Mouse (Mus musculus) liver, embryonic 14.5 days (tissue): Measurements from ENCODE around the gene Ang. TPM values are rescaled to one million over a fixed set of nuclear protein-coding genes. Genes with fewer than 3 reads are reported as not detected.
A peak's percentile ranks its signal among the peaks of the same experiment; 100 is the strongest.
"Not testable (repeated sequence)": the region's sequence is repeated elsewhere in the genome, so short reads cannot be mapped to it uniquely, and the experiment has no call there.

Experiments
- ATAC-seq: fragments of 200-750 bp; cut with Nextera tagmentation; 2 replicates; pipeline ENCODE4 v1.8.0; 2017; ENCODE audit warnings: moderate number of reproducible peaks, mild to moderate bottlenecking, moderate library complexity; ENCODE audit not compliant: insufficient read depth
- DNase-seq, 3 experiments: peaks; one replicate each; pipeline ENCODE4 v3.0.0-alpha.2; 2012 to 2013; ENCODE audit warnings: low read depth in 3 of 3, low spot score in 3 of 3
- H3K27ac ChIP-seq: fragments of 300-500 bp; sonication (generic); 2 replicates; pipeline ENCODE4 v1.5.1; 2014; ENCODE audit warnings: moderate library complexity, mild to moderate bottlenecking, control low read depth, inconsistent platforms
- H3K27me3 ChIP-seq: fragments of 300-500 bp; sonication (generic); 2 replicates; pipeline ENCODE4 v1.6.1; 2014; ENCODE audit warnings: mild to moderate bottlenecking, low read length, moderate library complexity; ENCODE audit not compliant: control insufficient read depth, insufficient read depth
- H3K36me3 ChIP-seq: fragments of 300-500 bp; sonication (generic); replicated peaks from 2 replicates; pipeline ENCODE4 v1.6.1; 2014; ENCODE audit warnings: low read depth; ENCODE audit not compliant: control insufficient read depth, insufficient read depth
- H3K4me1 ChIP-seq, 2 experiments: fragments of 200-500 bp in 1 of 2; fragments of 300-500 bp in 1 of 2; sonication (generic) in 1 of 2; replicated peaks; 2 replicates each; pipeline ENCODE4 v1.6.1; 2012 to 2014; ENCODE audit warnings: antibody characterized with exemption in 1 of 2, inconsistent platforms in 1 of 2, low read length in 1 of 2; ENCODE audit not compliant: control insufficient read depth in 2 of 2, insufficient read depth in 2 of 2
- H3K4me2 ChIP-seq: fragments of 300-500 bp; sonication (generic); 2 replicates; pipeline ENCODE4 v1.6.1; 2014; ENCODE audit warnings: low read depth, mild to moderate bottlenecking, control low read depth, moderate library complexity
- H3K4me3 ChIP-seq, 2 experiments: fragments of 200-500 bp in 1 of 2; fragments of 300-500 bp in 1 of 2; sonication (generic) in 1 of 2; 2 replicates each; pipeline ENCODE4 v1.5.1; 2012 to 2014; ENCODE audit warnings: low read depth in 2 of 2, low read length in 2 of 2, mild to moderate bottlenecking in 2 of 2, control low read depth in 1 of 2, inconsistent platforms in 1 of 2, moderate library complexity in 1 of 2; ENCODE audit not compliant: insufficient read depth in 1 of 2
- H3K9ac ChIP-seq: fragments of 300-500 bp; sonication (generic); replicated peaks from 2 replicates; pipeline ENCODE4 v1.6.1; 2014; ENCODE audit warnings: mild to moderate bottlenecking, control low read depth, moderate library complexity
- H3K9me3 ChIP-seq: fragments of 300-500 bp; sonication (generic); 2 replicates; pipeline ENCODE4 v1.6.1; 2016; ENCODE audit warnings: low read length, mixed read lengths; ENCODE audit not compliant: control insufficient read depth
- CTCF ChIP-seq: IDR thresholded peaks from 2 replicates; pipeline ENCODE4 v1.5.1; 2016; ENCODE audit warnings: antibody characterized with exemption, low read depth, control low read depth
- EP300 ChIP-seq: IDR thresholded peaks from 2 replicates; pipeline ENCODE4 v1.6.1; 2016; ENCODE audit warnings: antibody characterized with exemption, low read depth
- WGBS: fragments of 180-500 bp; shearing (Covaris S2); extraction: QIAGEN DNeasy Blood & Tissue Kit; methylation state at CpG from one replicate; pipeline ENCODE4 v1.1.7; 2014; ENCODE audit not compliant: insufficient replicate concordance; 5-methylcytosine and 5-hydroxymethylcytosine counted together
- polyA plus RNA-seq, 2 experiments: library from polyadenylated mRNA; depleted of rRNA in 1 of 2; stranded (reverse) in 1 of 2; unstranded in 1 of 2; fragments of >200 nt; fragmentation: Nextera tagmentation in 1 of 2; extraction: Ambion mirVana in 1 of 2; gene quantifications; 2 replicates each; pipeline versions ENCODE4 v1.2.1 to v1.2.3; 2012 to 2014

Ang gene
- polyA plus RNA-seq, 2 experiments: 3.4 to 5.4 TPM

DNA sequence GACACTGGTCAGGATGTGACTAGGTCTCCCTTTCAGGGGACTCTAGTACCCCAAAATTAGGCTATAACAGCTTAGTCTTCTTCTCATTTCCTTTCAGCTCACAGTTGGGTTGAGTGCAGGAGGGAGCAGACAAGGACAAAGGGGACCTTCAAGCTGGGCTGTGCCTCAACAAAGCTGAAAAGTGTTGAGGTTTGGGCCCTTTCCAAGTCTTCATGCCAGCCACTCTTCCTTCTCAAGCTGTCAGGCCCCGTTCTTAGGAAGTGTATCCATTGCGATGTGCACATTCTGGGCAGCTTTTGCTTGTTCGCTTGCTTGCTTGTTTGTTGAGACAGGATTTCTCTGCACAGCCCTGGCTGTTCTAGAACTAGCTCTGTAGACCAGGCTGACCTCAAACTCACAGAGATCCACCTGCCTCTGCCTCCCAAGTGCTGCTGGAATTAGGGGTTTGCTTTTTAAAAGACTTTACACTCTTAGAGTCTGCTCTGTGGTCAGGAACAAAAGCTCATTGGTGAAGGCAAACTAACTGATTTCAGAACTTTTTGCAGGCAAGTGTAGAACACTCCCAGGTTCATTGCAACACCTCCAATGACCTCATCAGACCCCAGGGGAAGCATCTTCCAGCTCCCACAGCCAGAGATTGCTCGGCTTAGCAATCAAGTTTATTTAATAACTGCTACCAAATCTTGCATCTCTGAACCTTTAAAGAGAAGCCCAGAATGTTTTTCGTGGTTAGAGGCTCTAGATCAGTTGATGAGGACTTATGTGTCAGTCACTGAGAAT is 3.3 kb downstream of the Ang start:
- Histone ChIP-seq H3K4me1 (peaks cover 7 to 26% of the 10 kb centered on the region in 2 experiments), H3K27ac (no peak overlapping the region)
- 45% methylated on average over 5 of the region's 5 CpGs for WGBS

GRCm38 (mm10) chr14:51094921-51095320 is 4.0 kb downstream of the Ang start:
- Histone ChIP-seq H3K27me3 (no peaks in the 10 kb centered on the region), H3K9me3 (no peaks in the 10 kb centered on the region), H3K4me3 (no peak overlapping the region), H3K36me3 (no peaks in the 10 kb centered on the region), H3K27ac (no peak overlapping the region), H3K4me2 (no peak overlapping the region), H3K9ac (no peak overlapping the region), H3K4me1 (peaks cover 7 to 26% of the 10 kb centered on the region in 2 experiments)
- 50% methylated on average over 9 of the region's 9 CpGs for WGBS
- DNase-seq: no peak
- no peak for ATAC-seq
- TF ChIP-seq EP300 (no peak), CTCF (no peak)

More for the DNA sequence above, 3.3 kb downstream of the Ang start:
- Histone ChIP-seq H3K36me3 (no peaks in the 10 kb centered on the region), H3K9me3 (no peaks in the 10 kb centered on the region), H3K27me3 (no peaks in the 10 kb centered on the region), H3K9ac (no peak overlapping the region), H3K4me2 (no peak overlapping the region), H3K4me3 (no peak overlapping the region)
- DNase-seq (no peak), ATAC-seq (no peak)
- TF ChIP-seq EP300: no peak
- TF ChIP-seq CTCF: no peak

GRCm38 (mm10) chr14:51095736-51096524 is 5.0 kb downstream of the Ang start:
- H3K27ac ChIP-seq: no peak overlapping the region
- no peaks in the 10 kb centered on the region for H3K27me3 ChIP-seq
- H3K4me2 ChIP-seq: no peak overlapping the region; the same call in 1 of the 2 replicates
- no peaks in the 10 kb centered on the region for H3K36me3 ChIP-seq
- DNase-seq (no peak), ATAC-seq (peak; percentile 34; the same call in 1 of the 2 replicates)
- H3K9ac ChIP-seq: no peak overlapping the region
- no peak overlapping the region for H3K4me3 ChIP-seq
- WGBS: 42% methylated on average over 9 of the region's 9 CpGs
- TF ChIP-seq CTCF (no peak), EP300 (no peak)
- peaks cover 7 to 26% of the 10 kb centered on the region in 2 experiments for H3K4me1 ChIP-seq
- H3K9me3 ChIP-seq: no peaks in the 10 kb centered on the region

GRCm38 (mm10) chr14:51098300-51098699 is 7.3 kb downstream of the Ang start:
- WGBS: 24% methylated on average over 1 of the region's 1 CpGs

GRCm38 (mm10) chr14:51098921-51099320 is 8.0 kb downstream of the Ang start:
- TF ChIP-seq CTCF: no peak
- no peak for TF ChIP-seq EP300
- no peaks in the 10 kb centered on the region for H3K9me3 ChIP-seq
- no peak overlapping the region for H3K4me3 ChIP-seq
- H3K4me2 ChIP-seq: no peak overlapping the region
- no peak overlapping the region for H3K27ac ChIP-seq
- no peaks in the 10 kb centered on the region for H3K36me3 ChIP-seq
- no peaks in the 10 kb centered on the region for H3K27me3 ChIP-seq
- peaks cover 0 to 15% of the 10 kb centered on the region in 2 experiments; a peak in 2 of 4 replicates for H3K4me1 ChIP-seq
- WGBS: 85% methylated on average over 11 of the region's 11 CpGs
- DNase-seq: no peak
- no peak overlapping the region for H3K9ac ChIP-seq
- ATAC-seq: no peak

More at GRCm38 (mm10) chr14:51098300-51098699, 7.3 kb downstream of the Ang start:
- H3K4me1 ChIP-seq: peaks cover 0 to 16% of the 10 kb centered on the region in 2 experiments; a peak in 2 of 4 replicates
- DNase-seq, H3K9ac ChIP-seq, H3K9me3 ChIP-seq, H3K36me3 ChIP-seq, H3K27ac ChIP-seq, H3K4me3 ChIP-seq, H3K4me2 ChIP-seq, H3K27me3 ChIP-seq: not testable (repeated sequence)
- peak; percentile 24; the same call in 1 of the 2 replicates for ATAC-seq
- TF ChIP-seq CTCF: peak; percentile 79
